Mouse (Mus musculus) splenic B cell, adult 2 months (primary cell): Measurements from ENCODE around the gene Galnt3.

ENCODE experiments used
- DNase-seq: peaks from one replicate; pipeline ENCODE4 v3.0.0-alpha.2; 2011; ENCODE audit warnings: low read depth, low spot score
- H3K27me3 ChIP-seq: 2 replicates; pipeline ENCODE4 v1.6.1; 2012; ENCODE audit warnings: mild to moderate bottlenecking, low read length, moderate library complexity, mixed read lengths; ENCODE audit not compliant: control insufficient read depth, poor library complexity, insufficient read depth, severe bottlenecking
- H3K36me3 ChIP-seq: 2 replicates; pipeline ENCODE4 v1.6.1; 2012; ENCODE audit warnings: mild to moderate bottlenecking, low read length, moderate library complexity, mixed read lengths; ENCODE audit not compliant: control insufficient read depth, poor library complexity, insufficient read depth, severe bottlenecking

Gene Galnt3

GRCm38 (mm10) chr2:66080731-66081130, 44.1 kb downstream of the Galnt3 start:
- DNase-seq, result no peak
- H3K27me3 ChIP-seq, result no peaks in the 10 kb centered on the region
- no peaks in the 10 kb centered on the region for H3K36me3 ChIP-seq

GRCm38 (mm10) chr2:66069454-66069853, 55.3 kb downstream of the Galnt3 start:
- DNase-seq, result no peak
- Histone ChIP-seq H3K27me3 (no peaks in the 10 kb centered on the region), H3K36me3 (no peaks in the 10 kb centered on the region)

GRCm38 (mm10) chr2:66063291-66063690, 61.5 kb downstream of the Galnt3 start:
- no peaks in the 10 kb centered on the region for H3K27me3 ChIP-seq
- no peaks in the 10 kb centered on the region for H3K36me3 ChIP-seq
- no peak for DNase-seq

- Histone ChIP-seq H3K36me3 (no peaks in the 10 kb centered on the region), H3K27me3 (no peaks in the 10 kb centered on the region)
- DNase-seq, result no peak
Measured at GRCm38 (mm10) chr2:66044405-66045089, 80.2 kb downstream of the Galnt3 start.

- no peaks in the 10 kb centered on the region for H3K27me3 ChIP-seq
- no peaks in the 10 kb centered on the region for H3K36me3 ChIP-seq
- DNase-seq, result no peak
Measured at GRCm38 (mm10) chr2:66043441-66044404, 81.1 kb downstream of the Galnt3 start.

GRCm38 (mm10) chr2:66041917-66042419, 82.8 kb downstream of the Galnt3 start:
- DNase-seq, result no peak
- Histone ChIP-seq H3K36me3 (no peaks in the 10 kb centered on the region), H3K27me3 (no peaks in the 10 kb centered on the region)

GRCm38 (mm10) chr2:66041203-66041916, 83.4 kb downstream of the Galnt3 start:
- no peak for DNase-seq
- H3K27me3 ChIP-seq, result no peaks in the 10 kb centered on the region
- H3K36me3 ChIP-seq, result no peaks in the 10 kb centered on the region

- Histone ChIP-seq H3K36me3 (no peaks in the 10 kb centered on the region), H3K27me3 (no peaks in the 10 kb centered on the region)
- DNase-seq, result no peak
Measured at GRCm38 (mm10) chr2:66040611-66041010, 84.2 kb downstream of the Galnt3 start.

GRCm38 (mm10) chr2:66034907-66035679, 89.7 kb downstream of the Galnt3 start:
- DNase-seq, result no peak
- H3K36me3 ChIP-seq, result no peaks in the 10 kb centered on the region
- H3K27me3 ChIP-seq, result no peaks in the 10 kb centered on the region
